ENCODE assay signal across 20 mouse cellular contexts in the genomic region with DNA sequence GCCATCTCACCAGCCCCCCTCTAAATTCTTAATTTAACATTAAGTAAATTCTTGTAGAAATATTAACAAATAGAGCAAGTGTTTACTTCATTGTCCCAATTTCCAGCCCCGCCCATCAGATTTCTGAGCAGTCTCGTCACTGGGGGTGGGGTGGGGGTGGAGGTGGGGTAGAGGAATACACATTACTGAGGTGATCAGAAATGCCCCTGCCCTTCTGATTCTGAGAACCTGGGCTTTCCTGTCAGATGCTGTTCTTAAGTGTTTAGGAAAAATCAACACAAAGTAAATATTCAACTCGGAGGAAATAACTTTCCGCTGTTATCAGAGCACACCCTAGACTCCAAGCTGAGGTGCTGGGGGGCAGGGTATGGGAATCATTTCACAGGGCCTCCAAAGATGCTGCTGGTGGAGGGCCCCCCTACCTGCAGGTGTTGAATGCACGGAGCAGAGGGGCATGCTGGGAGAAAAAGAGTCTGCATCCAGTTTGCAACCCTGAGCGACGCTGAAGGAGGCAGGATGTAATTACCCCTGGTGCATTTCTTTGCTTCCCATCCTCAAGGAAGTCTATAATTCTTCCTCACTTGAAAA.
A peak's percentile ranks its signal among the peaks of the same experiment; 100 is the strongest.
DNase-seq lines count a peak whose midpoint lies in the region; ATAC-seq and TF ChIP-seq lines count a peak whose summit lies in the region.
"Had no signal": no experiment of that assay in that cellular context is flagged by ENCODE, and none has a peak within 500 bp of the region (broad histone marks: within the 10 kb centered on the region; RNA-seq: fewer than 3 reads in every experiment).

No protein-coding gene starts in this region.

- H3K4me3 ChIP-seq in kidney, embryonic 15.5 days (replicated peaks), result no peak overlapping the region
- no peak overlapping the region for H3K4me3 ChIP-seq in kidney, embryonic 14.5 days (ENCODE audit: low read length)
- no peak overlapping the region for H3K4me3 ChIP-seq in lung, postnatal 0 days (ENCODE audit: low read depth, low read length)
- H3K4me3 ChIP-seq in lung, adult 2 months (replicated peaks; ENCODE audit: extremely low read depth, low read depth, low read length), result no peak overlapping the region
- no peak overlapping the region for H3K4me3 ChIP-seq in intestine, embryonic 16.5 days (ENCODE audit: low read length)
- no peak overlapping the region for H3K4me3 ChIP-seq in stomach, postnatal 0 days (ENCODE audit: low read depth, low read length)
- no peak overlapping the region for H3K4me3 ChIP-seq in liver, embryonic 12.5 days
- H3K4me3 ChIP-seq: embryonic facial prominence, embryonic 13.5 days; gastrocnemius, adult 2 months; heart, embryonic 12.5 days; hindbrain, embryonic 13.5 days; liver, embryonic 15.5 days; midbrain, embryonic 12.5 days; neural tube, embryonic 15.5 days had no signal

- peak; percentile 46 for TF ChIP-seq EP300 in lung, postnatal 0 days (IDR thresholded peaks at IDR 0.05)
- no peak for TF ChIP-seq EP300 in stomach, postnatal 0 days (optimal IDR thresholded peaks at IDR 0.05)

- no peaks in the 10 kb centered on the region for H3K27me3 ChIP-seq in kidney, embryonic 15.5 days
- no peaks in the 10 kb centered on the region for H3K27me3 ChIP-seq in kidney, embryonic 14.5 days (ENCODE audit: control insufficient read depth, insufficient read depth, low read length)
- H3K27me3 ChIP-seq in lung, postnatal 0 days (replicated peaks; ENCODE audit: insufficient read depth, low read length), result no peaks in the 10 kb centered on the region
- no peaks in the 10 kb centered on the region for H3K27me3 ChIP-seq in intestine, embryonic 16.5 days (replicated peaks; ENCODE audit: control insufficient read depth, insufficient read depth, low read length)
- no peaks in the 10 kb centered on the region for H3K27me3 ChIP-seq in stomach, postnatal 0 days (ENCODE audit: control insufficient read depth, insufficient read depth, low read length)
- H3K27me3 ChIP-seq in liver, embryonic 12.5 days (replicated peaks), result no peaks in the 10 kb centered on the region
- H3K27me3 ChIP-seq: CH12.LX; embryonic facial prominence, embryonic 13.5 days; heart, embryonic 12.5 days; hindbrain, embryonic 13.5 days; liver, embryonic 15.5 days; neural tube, embryonic 15.5 days had no signal

- ATAC-seq in kidney, embryonic 15.5 days (replicated peaks; ENCODE audit: low FRiP score), result peak; percentile 63
- no peak; the same call in 1 of the 2 replicates for ATAC-seq in kidney, embryonic 14.5 days (ENCODE audit: low FRiP score, low TSS enrichment)
- peak; percentile 62 for ATAC-seq in lung, postnatal 0 days
- ATAC-seq in intestine, embryonic 16.5 days, result peak; percentile 87
- ATAC-seq in stomach, postnatal 0 days (ENCODE audit: low FRiP score, low TSS enrichment), result peak; percentile 74
- ATAC-seq in liver, embryonic 12.5 days, result no peak

- no peak for TF ChIP-seq CTCF in lung, postnatal 0 days (IDR thresholded peaks at IDR 0.05)
- TF ChIP-seq CTCF in lung, adult 2 months (IDR thresholded peaks at IDR 0.05; ENCODE audit: insufficient read depth, low read length), result no peak
- no peak for TF ChIP-seq CTCF in stomach, postnatal 0 days (IDR thresholded peaks at IDR 0.05; ENCODE audit: low read depth)

- no peak for TF ChIP-seq POLR2A in lung, adult 2 months (IDR thresholded peaks at IDR 0.05; ENCODE audit: borderline replicate concordance, extremely low read depth, low read depth, low read length)

- no peaks in the 10 kb centered on the region for H3K36me3 ChIP-seq in kidney, embryonic 15.5 days
- H3K36me3 ChIP-seq in kidney, embryonic 14.5 days (ENCODE audit: control insufficient read depth, insufficient read depth, low read length), result no peaks in the 10 kb centered on the region
- H3K36me3 ChIP-seq in lung, postnatal 0 days (ENCODE audit: insufficient read depth, low read length), result no peaks in the 10 kb centered on the region
- H3K36me3 ChIP-seq in intestine, embryonic 16.5 days (ENCODE audit: control insufficient read depth, insufficient read depth, low read length), result no peaks in the 10 kb centered on the region
- H3K36me3 ChIP-seq in stomach, postnatal 0 days (ENCODE audit: control insufficient read depth, insufficient read depth, low read length), result no peaks in the 10 kb centered on the region
- H3K36me3 ChIP-seq in liver, embryonic 12.5 days, result no peaks in the 10 kb centered on the region
- H3K36me3 ChIP-seq: embryonic facial prominence, embryonic 13.5 days; heart, embryonic 12.5 days; hindbrain, embryonic 13.5 days; liver, embryonic 15.5 days; midbrain, embryonic 12.5 days; neural tube, embryonic 15.5 days had no signal

- DNase-seq in lung, postnatal 0 days (ENCODE audit: low spot score), result peak; percentile 42
- no peak for DNase-seq in lung, adult 2 months
- DNase-seq in stomach, postnatal 0 days (ENCODE audit: low spot score), result peak; percentile 62
- DNase-seq: adrenal gland, postnatal 25 days; cerebellum, adult 11 months; gastrocnemius, adult 2 months; heart, postnatal 14 days; right cerebral cortex, postnatal 14 days; thymus, postnatal 14 days had no signal

- peaks cover 28% of the 10 kb centered on the region for H3K4me1 ChIP-seq in kidney, embryonic 15.5 days
- H3K4me1 ChIP-seq in kidney, embryonic 14.5 days (ENCODE audit: control insufficient read depth, insufficient read depth, low read length), result peaks cover 28% of the 10 kb centered on the region
- H3K4me1 ChIP-seq in lung, postnatal 0 days (ENCODE audit: insufficient read depth, low read depth, low read length), result peaks cover 8% of the 10 kb centered on the region
- H3K4me1 ChIP-seq in lung, adult 2 months (ENCODE audit: control insufficient read depth, insufficient read depth, low read length), result peaks cover 7% of the 10 kb centered on the region
- H3K4me1 ChIP-seq in intestine, embryonic 16.5 days (ENCODE audit: control insufficient read depth, insufficient read depth, low read length), result peaks cover 18% of the 10 kb centered on the region
- peaks cover 6% of the 10 kb centered on the region; the same call in 1 of the 2 replicates for H3K4me1 ChIP-seq in stomach, postnatal 0 days (replicated peaks; ENCODE audit: control insufficient read depth, insufficient read depth)
- H3K4me1 ChIP-seq in liver, embryonic 12.5 days, result 0 out of 2 replicates have a peak, but pooled peaks cover 4% of the 10 kb centered on the region
- H3K4me1 ChIP-seq: liver, embryonic 15.5 days had no signal

- H3K9me3 ChIP-seq in kidney, embryonic 15.5 days (replicated peaks), result no peaks in the 10 kb centered on the region
- no peaks in the 10 kb centered on the region for H3K9me3 ChIP-seq in kidney, embryonic 14.5 days (ENCODE audit: control insufficient read depth, low read length)
- no peaks in the 10 kb centered on the region for H3K9me3 ChIP-seq in lung, postnatal 0 days (ENCODE audit: low read length)
- H3K9me3 ChIP-seq in intestine, embryonic 16.5 days (ENCODE audit: control insufficient read depth, low read length), result no peaks in the 10 kb centered on the region
- no peaks in the 10 kb centered on the region for H3K9me3 ChIP-seq in stomach, postnatal 0 days (ENCODE audit: control insufficient read depth, low read length)
- no peaks in the 10 kb centered on the region for H3K9me3 ChIP-seq in liver, embryonic 12.5 days (replicated peaks)
- H3K9me3 ChIP-seq: embryonic facial prominence, embryonic 13.5 days; liver, embryonic 15.5 days; midbrain, embryonic 12.5 days; neural tube, embryonic 15.5 days had no signal

- 42% methylated on average over 7 of the region's 7 CpGs for WGBS in kidney, embryonic 15.5 days
- 47% methylated on average over 7 of the region's 7 CpGs for WGBS in kidney, embryonic 14.5 days
- 29% methylated on average over 7 of the region's 7 CpGs for WGBS in lung, postnatal 0 days
- WGBS in lung, adult 2 months, result 35% methylated on average over 7 of the region's 7 CpGs
- WGBS in intestine, embryonic 16.5 days, result 35% methylated on average over 7 of the region's 7 CpGs
- WGBS in stomach, postnatal 0 days, result 41% methylated on average over 7 of the region's 7 CpGs
- WGBS in liver, embryonic 12.5 days (ENCODE audit: insufficient replicate concordance), result 55% methylated on average over 7 of the region's 7 CpGs

- H3K27ac ChIP-seq in kidney, embryonic 15.5 days, result peak overlapping the region; percentile 41
- H3K27ac ChIP-seq in kidney, embryonic 14.5 days (ENCODE audit: low read depth, low read length), result no peak overlapping the region; the same call in 1 of the 2 replicates
- no peak overlapping the region for H3K27ac ChIP-seq in lung, postnatal 0 days (ENCODE audit: low read length)
- H3K27ac ChIP-seq in intestine, embryonic 16.5 days (ENCODE audit: low read length), result no peak overlapping the region
- 0 out of 2 replicates have a peak overlapping the region, but pooled peaks have one; percentile 13 for H3K27ac ChIP-seq in stomach, postnatal 0 days (replicated peaks)
- H3K27ac ChIP-seq in liver, embryonic 12.5 days, result no peak overlapping the region
- H3K27ac ChIP-seq: liver, embryonic 15.5 days had no signal

- H3K4me2 ChIP-seq in kidney, embryonic 15.5 days, result no peak overlapping the region
- H3K4me2 ChIP-seq in kidney, embryonic 14.5 days (replicated peaks; ENCODE audit: low read depth, low read length), result no peak overlapping the region
- no peak overlapping the region for H3K4me2 ChIP-seq in lung, postnatal 0 days (replicated peaks; ENCODE audit: low read depth, low read length)
- no peak overlapping the region for H3K4me2 ChIP-seq in intestine, embryonic 16.5 days (ENCODE audit: low read depth, low read length)
- H3K4me2 ChIP-seq in stomach, postnatal 0 days (replicated peaks; ENCODE audit: low read depth), result no peak overlapping the region
- H3K4me2 ChIP-seq in liver, embryonic 12.5 days, result no peak overlapping the region
- H3K4me2 ChIP-seq: heart, embryonic 12.5 days; hindbrain, embryonic 13.5 days; liver, embryonic 15.5 days; midbrain, embryonic 12.5 days; neural tube, embryonic 15.5 days had no signal

- H3K9ac ChIP-seq in kidney, embryonic 15.5 days, result no peak overlapping the region
- H3K9ac ChIP-seq in kidney, embryonic 14.5 days (ENCODE audit: low read depth, low read length), result no peak overlapping the region
- no peak overlapping the region for H3K9ac ChIP-seq in lung, postnatal 0 days (replicated peaks; ENCODE audit: low read depth)
- H3K9ac ChIP-seq in intestine, embryonic 16.5 days (ENCODE audit: low read depth, low read length), result no peak overlapping the region
- no peak overlapping the region for H3K9ac ChIP-seq in stomach, postnatal 0 days (ENCODE audit: low read length)
- H3K9ac ChIP-seq in liver, embryonic 12.5 days, result no peak overlapping the region
- H3K9ac ChIP-seq: embryonic facial prominence, embryonic 13.5 days; heart, embryonic 12.5 days; hindbrain, embryonic 13.5 days; liver, embryonic 15.5 days; midbrain, embryonic 12.5 days; neural tube, embryonic 15.5 days had no signal

Comparison
In these comparisons a context has a peak if more than half of its experiments do, and no peak if none do; other contexts are left out.
1. ATAC-seq: peak in kidney, embryonic 15.5 days (single experiment), lung, postnatal 0 days (single experiment), intestine, embryonic 16.5 days (single experiment) and stomach, postnatal 0 days (single experiment); none in kidney, embryonic 14.5 days (single experiment) and liver, embryonic 12.5 days (single experiment).
2. H3K27ac ChIP-seq: peak in kidney, embryonic 15.5 days (single experiment) and stomach, postnatal 0 days (single experiment); none in kidney, embryonic 14.5 days (single experiment), lung, postnatal 0 days (single experiment), intestine, embryonic 16.5 days (single experiment) and liver, embryonic 12.5 days (single experiment).